Mouse (Mus musculus): ENCODE data around the gene Pmepa1.

DNA sequence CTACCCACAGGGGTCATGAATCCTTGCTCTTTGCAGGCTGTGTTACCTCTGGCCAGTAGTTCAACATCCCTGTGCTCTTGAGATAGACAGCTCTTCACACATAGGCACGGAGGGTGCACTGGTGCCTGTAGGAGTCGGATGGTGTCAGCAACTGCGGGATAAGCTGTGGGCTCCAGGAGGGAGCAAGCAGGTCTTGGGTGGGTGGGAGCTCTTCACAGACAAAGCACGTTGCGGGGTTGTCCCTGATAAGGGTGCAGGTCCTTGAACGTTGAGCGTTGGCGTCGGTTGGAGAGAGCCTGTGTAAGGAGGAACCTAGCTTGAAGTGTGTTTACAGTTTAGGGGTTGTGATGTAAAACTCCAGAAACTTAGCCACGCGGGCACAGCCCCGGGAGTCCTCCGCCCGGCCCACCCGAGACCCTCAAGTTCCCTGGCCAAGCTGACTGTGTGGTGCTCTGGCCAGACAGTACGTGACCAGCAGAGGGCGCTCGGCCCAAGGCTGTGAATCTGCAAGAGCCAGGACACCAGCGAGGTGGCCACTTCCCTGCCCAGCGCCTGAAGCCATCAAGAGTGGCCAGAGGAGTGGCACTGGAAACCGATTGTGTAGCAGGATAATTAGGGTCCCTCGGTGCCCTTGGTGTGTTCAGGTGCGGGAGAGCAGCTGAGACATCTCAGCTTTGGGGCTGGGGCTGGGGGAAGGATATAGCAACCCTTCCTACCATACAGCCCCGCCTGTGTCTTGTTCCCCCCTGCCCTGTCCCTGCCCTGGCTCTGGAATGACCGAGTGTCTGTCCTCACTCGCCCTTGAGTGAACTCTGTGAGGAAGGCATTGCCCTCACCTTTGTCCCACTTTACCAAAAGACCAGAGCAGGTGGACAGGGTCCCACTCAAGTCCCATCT lies 90.0 kb downstream of the Pmepa1 start:
- TF ChIP-seq POLR2A (IDR thresholded peaks at IDR 0.05; ENCODE audit: insufficient read depth, low read length) (no peak), CTCF (IDR thresholded peaks at IDR 0.05; ENCODE audit: low read depth, low read length) (peak; percentile 97)
